Mouse (Mus musculus) heart, adult 18-20 months (tissue): ENCODE results near the gene Ebp. TPM values are rescaled to one million over a fixed set of nuclear protein-coding genes. Genes with fewer than 3 reads are reported as not detected.

Experiments
- DNase-seq, 2 experiments: peaks; one replicate each; pipeline ENCODE4 v3.0.0; 2021 to 2022; ENCODE audit warnings: mixed read lengths in 1 of 2
- total RNA-seq, 2 experiments: library from RNA; stranded (reverse); gene quantifications; 2 replicates each; pipeline ENCODE4 v1.2.3; 2021

Gene Ebp
- total RNA-seq, 2 experiments from 2014 or later, result 17.7 to 20.0 TPM

- no peak for DNase-seq
These were observed 1.1 kb downstream of the Ebp start for GRCm38 (mm10) chrX:8192126-8192639.

GRCm38 (mm10) chrX:8182871-8183540 lies 10.3 kb downstream of the Ebp start:
- no peak for DNase-seq

DNA sequence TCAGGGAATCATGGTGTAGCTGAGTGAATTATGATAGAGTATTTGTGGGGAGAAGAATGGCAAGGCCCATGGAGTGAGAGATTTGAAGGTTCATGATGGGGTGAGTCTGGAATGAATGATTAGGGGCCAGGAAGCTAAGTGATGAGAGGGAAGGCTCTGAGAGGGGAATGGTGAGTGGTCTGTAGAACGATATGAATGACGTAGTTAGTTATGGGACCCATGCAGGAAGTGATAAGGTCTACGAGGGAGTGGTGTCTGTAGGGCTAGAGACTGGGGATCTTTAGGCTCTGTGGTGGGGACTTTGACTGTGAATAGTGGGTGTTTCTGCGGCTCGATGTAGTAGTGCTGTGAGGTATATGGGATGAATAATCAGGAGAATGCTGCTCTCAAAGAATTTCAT lies 13.7 kb downstream of the Ebp start:
- no peak for DNase-seq

DNA sequence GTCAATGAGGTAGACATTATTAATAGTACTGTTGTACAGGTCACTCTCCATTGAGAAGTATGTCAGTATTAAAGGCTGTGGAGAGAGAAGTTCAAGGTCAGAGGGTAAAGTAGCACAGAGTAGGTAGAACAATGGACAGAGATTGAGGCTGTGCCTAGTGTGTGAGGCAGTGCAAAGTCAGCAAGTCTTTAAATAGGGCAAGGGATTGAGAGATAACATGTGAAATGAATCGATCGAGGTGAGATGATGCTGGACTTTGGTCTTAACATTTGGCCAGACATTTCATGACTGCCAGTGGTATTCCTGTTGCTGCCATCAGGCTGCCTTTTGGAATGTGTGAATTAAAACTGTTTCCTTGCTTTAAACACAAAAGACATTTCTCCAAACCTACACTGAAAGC lies 14.4 kb downstream of the Ebp start:
- DNase-seq, result no peak

DNA sequence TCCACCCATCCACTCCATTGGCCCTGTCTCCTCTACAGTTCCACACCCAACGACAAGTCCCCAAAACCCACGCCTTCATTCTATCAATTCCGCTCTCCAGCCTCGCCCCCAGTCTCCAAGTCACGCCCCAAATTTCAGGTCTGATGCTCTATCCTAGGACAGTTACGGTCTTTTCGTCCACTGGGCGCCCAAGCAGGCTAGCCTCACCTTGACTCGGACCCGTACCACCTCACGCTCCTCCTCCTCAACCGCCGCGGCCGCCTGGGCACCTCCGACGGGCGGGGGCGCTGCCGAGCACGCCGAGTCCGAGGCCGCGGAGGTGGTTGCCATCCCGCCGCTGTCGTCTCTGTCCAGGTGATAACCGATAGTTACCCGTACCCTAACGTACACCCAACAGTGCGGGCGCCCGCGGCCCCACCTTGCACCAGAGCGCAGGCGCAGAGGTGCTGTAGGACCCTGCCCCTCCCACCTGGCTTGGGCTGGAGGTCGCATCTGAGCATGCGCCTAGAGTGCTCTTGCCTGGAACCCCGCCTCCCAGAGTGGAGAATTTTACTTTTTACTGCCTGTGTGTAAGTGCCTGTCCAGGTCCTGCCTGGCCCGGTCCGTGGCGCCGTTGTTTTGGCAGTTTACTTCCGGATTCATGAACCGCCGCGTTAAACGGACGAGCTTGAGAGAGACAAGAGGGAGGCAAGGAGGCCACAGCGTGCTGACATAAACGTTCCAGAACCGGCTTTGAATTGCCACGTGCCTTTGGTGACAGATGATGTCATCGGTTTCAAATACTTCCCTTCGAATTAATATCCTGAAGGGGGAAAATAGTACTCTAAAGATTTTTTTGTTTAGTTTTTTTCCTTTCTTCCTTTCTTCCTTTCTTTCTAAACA lies 17.6 kb downstream of the Ebp start, which contains the start of gene Tbc1d25:
Gene Tbc1d25, minus strand, starts transcription at position 678 of the 882 bp plus-strand sequence.
- peak; percentile 89 to 91 for DNase-seq

DNA sequence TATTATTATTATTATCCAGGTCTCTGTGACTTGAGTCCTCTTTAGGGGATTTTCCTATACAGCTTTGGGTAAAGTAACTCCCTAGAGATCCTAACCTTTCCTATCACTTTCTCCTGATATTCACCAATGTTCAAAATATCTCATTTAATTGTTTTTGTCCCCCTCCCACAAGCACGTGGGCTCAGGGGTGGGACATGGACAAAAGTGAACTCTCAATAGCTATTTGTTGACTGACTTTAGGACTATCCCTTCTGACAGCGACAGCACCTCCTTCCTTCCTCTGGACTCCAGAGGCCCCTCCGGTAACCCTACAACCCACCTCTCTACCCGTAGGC lies 18.2 kb downstream of the Ebp start:
- DNase-seq, result no peak

DNA sequence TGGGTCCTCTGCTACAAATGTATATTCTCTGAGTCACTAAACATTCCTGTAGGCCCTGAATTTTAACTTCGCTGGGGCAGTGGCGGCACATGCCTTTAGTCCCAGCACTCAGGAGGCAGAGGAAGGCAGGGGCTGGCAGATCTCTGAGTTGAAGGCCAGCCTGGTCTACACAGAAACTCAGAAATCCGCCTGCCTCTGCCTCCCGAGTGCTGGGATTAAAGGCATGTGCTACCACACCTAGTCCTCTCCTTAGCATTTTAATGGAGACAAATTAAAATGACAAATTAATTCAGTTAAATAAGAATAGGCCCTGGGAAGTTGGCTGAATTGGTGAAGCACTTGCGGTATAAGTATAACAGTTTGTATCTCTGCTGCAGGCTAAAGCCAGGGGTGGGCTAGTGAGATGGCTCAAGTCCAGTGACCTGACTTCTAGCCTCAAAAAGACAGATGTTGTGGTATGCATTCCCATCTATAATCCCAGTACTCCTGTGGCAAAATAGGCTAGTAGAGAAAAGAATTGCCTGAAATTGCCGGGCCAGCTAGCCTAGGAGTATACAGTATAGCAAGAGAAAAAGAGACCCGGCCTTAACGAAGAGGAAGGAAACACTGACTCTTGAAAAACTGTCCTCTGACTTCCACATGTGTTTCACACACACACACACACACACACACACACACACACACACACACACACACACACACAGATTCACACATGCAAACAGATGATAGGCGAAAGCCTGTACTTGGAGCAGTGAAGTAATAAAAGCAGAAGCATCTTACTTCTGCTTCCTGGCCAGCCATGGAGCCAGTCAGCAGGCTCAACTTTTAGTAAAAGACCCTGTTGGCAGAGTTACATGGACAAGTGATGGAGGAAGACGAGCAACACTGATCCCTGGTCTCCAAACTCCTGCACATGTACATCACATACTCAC lies 25.3 kb downstream of the Ebp start:
- no peak for DNase-seq

GRCm38 (mm10) chrX:8164471-8164870 lies 28.8 kb downstream of the Ebp start:
- DNase-seq, result no peak

DNA sequence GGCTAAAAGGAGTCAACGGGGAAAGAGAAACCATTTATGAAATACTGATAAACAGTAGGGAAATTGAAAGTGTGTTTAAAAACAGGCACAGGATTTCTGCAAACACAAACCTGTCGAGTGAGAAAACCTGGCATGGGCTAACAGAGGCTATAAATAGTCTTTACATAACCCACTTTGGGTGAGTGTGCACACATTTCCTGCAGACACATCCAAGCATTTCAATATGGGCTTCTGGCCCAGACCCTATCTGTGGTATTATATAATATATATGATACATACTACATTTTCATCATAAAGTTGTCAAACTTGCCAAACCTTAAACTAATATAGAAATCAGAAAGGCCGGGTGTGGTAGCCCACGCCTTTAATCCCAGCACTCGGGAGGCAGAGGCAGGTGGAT lies 30.2 kb downstream of the Ebp start:
- peak; percentile 7 to 14 for DNase-seq

DNA sequence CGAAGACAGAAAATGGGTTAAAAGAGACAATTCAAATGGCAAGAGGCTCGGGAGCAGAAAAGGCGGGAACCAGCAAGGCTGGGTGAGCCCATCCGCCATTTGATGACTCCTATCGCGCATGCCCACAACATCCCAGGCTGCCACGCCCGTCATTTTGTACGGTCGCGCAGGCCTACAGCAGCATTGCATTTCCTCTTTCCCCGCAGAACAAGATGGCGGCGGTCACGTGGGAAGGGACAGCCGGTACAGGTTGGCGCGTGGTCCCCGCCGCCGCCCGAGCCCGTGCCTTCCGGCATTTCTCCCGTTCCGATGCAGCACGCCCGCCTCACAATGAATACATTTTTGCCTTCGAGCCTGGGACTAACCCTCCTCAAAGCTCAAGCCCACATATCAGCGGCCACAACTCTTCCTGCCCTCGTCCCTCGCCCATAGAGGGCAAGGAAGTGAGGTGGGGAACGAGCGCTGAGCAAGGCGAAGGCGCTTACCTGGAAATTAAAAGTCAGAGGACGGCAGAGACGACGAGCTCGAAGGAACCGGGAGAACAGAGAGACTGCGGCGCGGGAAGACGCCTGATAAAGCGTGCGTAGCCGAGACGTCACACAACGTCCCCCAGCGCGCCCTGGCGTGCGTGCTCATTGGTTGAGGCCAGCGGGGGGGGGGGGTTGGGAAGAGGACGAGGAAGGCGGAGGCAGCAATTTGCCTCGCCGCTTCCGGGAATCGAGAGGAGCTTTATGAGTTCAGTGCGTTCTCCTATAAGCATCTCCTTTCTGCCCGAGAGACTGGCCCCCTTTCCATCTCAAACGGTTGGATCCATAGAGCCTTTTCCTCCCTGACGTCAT lies 47.9 kb downstream of the Ebp start, which contains the start of gene Rbm3:
Gene Rbm3, minus strand, starts transcription at position 728 of the 839 bp plus-strand sequence.
- peak; percentile 88 to 92 for DNase-seq

- no peak for DNase-seq
These were observed 49.6 kb downstream of the Ebp start for GRCm38 (mm10) chrX:8143750-8144149.

DNA sequence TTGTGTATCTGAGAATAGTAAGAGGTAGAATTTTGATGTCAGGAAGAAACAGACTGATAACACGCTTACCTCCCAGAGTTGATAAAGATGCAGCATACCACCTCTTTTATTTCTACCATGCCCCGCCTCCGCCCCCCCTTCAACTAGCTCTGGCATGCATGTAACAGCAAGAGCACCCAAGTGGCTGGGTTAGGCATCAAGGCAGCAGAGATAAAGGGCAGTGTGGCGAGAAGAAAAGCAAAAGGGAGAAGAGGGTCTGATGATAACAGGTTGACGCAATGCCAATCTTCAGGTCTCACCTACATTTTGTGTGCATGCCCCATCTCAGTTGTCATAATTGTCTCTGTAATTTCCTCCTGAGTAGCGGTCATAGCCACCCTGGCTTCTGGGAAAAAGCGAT lies 50.4 kb downstream of the Ebp start:
- DNase-seq, result no peak

- no peak for DNase-seq
These were observed 52.3 kb downstream of the Ebp start for GRCm38 (mm10) chrX:8141058-8141457.

DNA sequence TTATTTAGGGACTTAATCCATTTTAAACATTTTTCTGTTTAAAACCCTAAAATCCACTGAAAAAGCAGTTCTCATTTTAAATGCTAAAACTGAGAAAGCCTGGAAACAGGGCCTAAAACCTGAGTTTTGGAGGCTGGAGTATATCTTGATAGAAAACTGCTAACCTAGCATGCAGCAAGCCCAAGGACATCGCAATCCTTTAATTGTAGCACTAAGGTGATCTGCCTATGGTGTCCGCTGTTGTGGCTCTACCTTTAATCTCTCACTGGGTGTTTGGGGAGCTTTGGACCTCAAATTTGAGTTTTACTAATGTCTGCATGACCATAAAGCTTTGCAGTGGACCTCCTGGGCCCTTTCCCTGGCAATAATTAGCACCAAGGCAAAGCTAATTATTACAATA lies 52.9 kb downstream of the Ebp start:
- no peak for DNase-seq

GRCm38 (mm10) chrX:8139480-8139879 lies 53.8 kb downstream of the Ebp start:
- no peak for DNase-seq

- no peak for DNase-seq
These were observed 57.4 kb downstream of the Ebp start for GRCm38 (mm10) chrX:8135886-8136285.

Other genes with a start within 250 kb of the Ebp start
- gene Hdac6, start 245.6 kb downstream of the Ebp start, total RNA-seq, result 10 to 100 TPM; 10.4 to 11.3 TPM
- gene Gata1, start 215.4 kb downstream of the Ebp start, total RNA-seq, result not detected
- not detected for gene Glod5, start 175.0 kb downstream of the Ebp start, total RNA-seq
- 1 to 10 TPM; 4.0 to 4.5 TPM for gene Suv39h1, start 118.8 kb downstream of the Ebp start, total RNA-seq
- gene Was, start 103.0 kb downstream of the Ebp start, total RNA-seq, result 1 to 10 TPM; 1.5 to 3.5 TPM
- gene Wdr13, start 60.6 kb downstream of the Ebp start, total RNA-seq, result 10 to 100 TPM; 34.0 to 39.1 TPM
- gene Rbm3, start 47.6 kb downstream of the Ebp start, total RNA-seq, result 10 to 100 TPM; 49.9 to 88.3 TPM
- gene Tbc1d25, start 17.3 kb downstream of the Ebp start, total RNA-seq, result 1 to 10 TPM; 4.0 to 4.3 TPM
- gene Porcn, start 13.0 kb upstream of the Ebp start, total RNA-seq, result 1 to 10 TPM; 2.0 to 3.0 TPM
- 10 to 100 TPM in 1 of 2 experiments, 1 to 10 TPM in 1; 9.8 to 12.2 TPM for gene Ftsj1, start 58.9 kb upstream of the Ebp start, total RNA-seq
- gene Slc38a5, start 77.6 kb upstream of the Ebp start, total RNA-seq, result under 1 TPM; 0.36 to 0.67 TPM
- not detected for gene Ssxb10, start 133.9 kb upstream of the Ebp start, total RNA-seq
- gene Ssxb9, start 173.5 kb upstream of the Ebp start, total RNA-seq, result not detected
- not detected for gene Ssxb1, start 219.8 kb upstream of the Ebp start, total RNA-seq